Mouse (Mus musculus) neural tube, embryonic 15.5 days (tissue): ENCODE measurements around the gene Gm20388. TPM values are rescaled to one million over a fixed set of nuclear protein-coding genes. Genes with fewer than 3 reads are reported as not detected.

Source experiments
- ATAC-seq: fragments of 200-750 bp; cut with Nextera tagmentation; 2 replicates; pipeline ENCODE4 v1.8.0; 2017; ENCODE audit warnings: mild to moderate bottlenecking, moderate TSS enrichment, moderate library complexity; ENCODE audit not compliant: low FRiP score
- H3K27ac ChIP-seq: fragments of 300-500 bp; sonication (generic); replicated peaks from 2 replicates; pipeline ENCODE4 v1.5.1; 2015; ENCODE audit warnings: mild to moderate bottlenecking, inconsistent platforms
- H3K27me3 ChIP-seq: fragments of 300-500 bp; sonication (generic); replicated peaks from 2 replicates; pipeline ENCODE4 v1.6.1; 2015; ENCODE audit warnings: inconsistent platforms
- H3K36me3 ChIP-seq: fragments of 300-500 bp; sonication (generic); 2 replicates; pipeline ENCODE4 v1.6.1; 2015; ENCODE audit warnings: inconsistent platforms
- H3K4me1 ChIP-seq: fragments of 300-500 bp; sonication (generic); 2 replicates; pipeline ENCODE4 v1.6.1; 2015; ENCODE audit warnings: inconsistent platforms
- H3K4me2 ChIP-seq: fragments of 300-500 bp; sonication (generic); 2 replicates; pipeline ENCODE4 v1.6.1; 2015; ENCODE audit warnings: inconsistent platforms, mild to moderate bottlenecking, moderate library complexity
- H3K4me3 ChIP-seq: fragments of 300-500 bp; sonication (generic); replicated peaks from 2 replicates; pipeline ENCODE4 v1.5.1; 2015; ENCODE audit warnings: mild to moderate bottlenecking, inconsistent platforms
- H3K9ac ChIP-seq: fragments of 300-500 bp; sonication (generic); replicated peaks from 2 replicates; pipeline ENCODE4 v1.6.1; 2015; ENCODE audit warnings: mild to moderate bottlenecking, inconsistent platforms
- H3K9me3 ChIP-seq: fragments of 300-500 bp; sonication (generic); replicated peaks from 2 replicates; pipeline ENCODE4 v1.6.1; 2016; ENCODE audit warnings: inconsistent platforms
- WGBS: fragments of 180-500 bp; shearing (Covaris S2); methylation state at CpG from one replicate; pipeline ENCODE4 v1.1.7; 2015; ENCODE audit warnings: mixed read lengths; 5-methylcytosine and 5-hydroxymethylcytosine counted together
- polyA plus RNA-seq: library from polyadenylated mRNA; unstranded; fragments of >200 nt; fragmentation: Nextera tagmentation; extraction: Ambion mirVana; gene quantifications from 2 replicates; pipeline ENCODE4 v1.2.1, GENCODE M21; 2015

Gm20388 gene
- polyA plus RNA-seq, 1 experiment from 2014 or later = not detected

DNA sequence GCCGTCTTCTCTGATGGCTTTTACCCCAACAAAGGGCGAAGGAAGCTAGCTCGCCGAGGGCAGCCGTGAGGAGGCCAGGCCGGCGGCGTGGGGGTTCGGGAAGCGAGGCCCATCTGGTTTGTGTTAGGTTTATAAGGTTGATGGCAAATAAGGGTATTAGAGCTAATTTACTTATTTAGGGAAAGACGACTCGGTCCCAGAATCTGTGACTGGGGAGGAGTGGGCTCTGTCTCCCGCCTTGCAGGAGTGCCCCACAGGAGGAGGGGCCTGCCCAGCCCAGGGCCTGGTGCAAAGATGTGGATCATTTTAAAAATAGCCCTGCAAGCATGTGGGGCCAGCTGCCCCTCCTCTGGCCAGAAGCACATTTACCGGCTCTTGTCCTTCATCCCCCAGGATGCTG is 928.4 kb downstream of the Gm20388 start:
- Histone ChIP-seq H3K9ac (no peak overlapping the region), H3K27ac (no peak overlapping the region), H3K4me1 (no peaks in the 10 kb centered on the region), H3K36me3 (no peaks in the 10 kb centered on the region), H3K27me3 (peaks cover 9% of the 10 kb centered on the region), H3K4me2 (no peak overlapping the region), H3K4me3 (no peak overlapping the region), H3K9me3 (no peaks in the 10 kb centered on the region)
- 80% methylated on average over 14 of the region's 14 CpGs for WGBS
- ATAC-seq = no peak

- Histone ChIP-seq H3K36me3 (no peaks in the 10 kb centered on the region), H3K27ac (no peak overlapping the region), H3K9me3 (no peaks in the 10 kb centered on the region), H3K4me3 (no peak overlapping the region), H3K4me2 (no peak overlapping the region), H3K27me3 (peaks cover 9% of the 10 kb centered on the region), H3K9ac (no peak overlapping the region), H3K4me1 (peaks cover 11% of the 10 kb centered on the region)
- WGBS = 68% methylated on average over 7 of the region's 7 CpGs
- no peak for ATAC-seq
Measured at GRCm38 (mm10) chr8:120843084-120843483, 932.4 kb downstream of the Gm20388 start.

DNA sequence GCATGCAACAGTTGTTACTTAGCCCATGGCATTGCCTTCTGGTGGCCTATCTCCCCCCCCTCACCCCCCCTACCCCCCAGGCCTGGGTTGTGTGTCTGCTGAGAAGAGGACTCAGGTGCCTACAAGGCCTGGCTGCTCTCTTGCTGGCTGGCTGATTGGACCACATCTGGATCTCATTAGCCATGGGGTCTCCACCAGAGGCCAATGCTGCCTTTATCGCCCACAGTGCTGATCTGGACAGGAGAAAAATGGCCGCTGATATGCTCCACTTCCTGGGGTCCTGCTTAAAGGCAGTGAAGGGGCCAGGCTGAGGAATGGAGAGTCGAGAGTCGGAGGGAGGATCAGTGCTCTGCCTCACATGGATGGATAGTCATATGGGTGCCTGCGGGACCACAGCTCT is 935.4 kb downstream of the Gm20388 start:
- ATAC-seq = no peak
- H3K4me3 ChIP-seq = no peak overlapping the region
- peaks cover 8% of the 10 kb centered on the region for H3K27me3 ChIP-seq
- H3K4me2 ChIP-seq = no peak overlapping the region
- H3K4me1 ChIP-seq = peaks cover 16% of the 10 kb centered on the region
- no peaks in the 10 kb centered on the region for H3K9me3 ChIP-seq
- no peaks in the 10 kb centered on the region for H3K36me3 ChIP-seq
- no peak overlapping the region for H3K9ac ChIP-seq
- WGBS = 83% methylated on average over 5 of the region's 5 CpGs
- H3K27ac ChIP-seq = no peak overlapping the region

GRCm38 (mm10) chr8:120847279-120847678 is 936.6 kb downstream of the Gm20388 start:
- Histone ChIP-seq H3K27me3 (peaks cover 4% of the 10 kb centered on the region; the same call in 1 of the 2 replicates), H3K27ac (peak overlapping the region; percentile 63), H3K4me3 (no peak overlapping the region), H3K4me1 (peaks cover 16% of the 10 kb centered on the region), H3K36me3 (no peaks in the 10 kb centered on the region), H3K9me3 (no peaks in the 10 kb centered on the region), H3K4me2 (peak overlapping the region; percentile 35; the same call in 1 of the 2 replicates), H3K9ac (no peak overlapping the region)
- 10% methylated on average over 4 of the region's 4 CpGs for WGBS
- ATAC-seq = peak; percentile 82

GRCm38 (mm10) chr8:120847735-120848134 is 937.1 kb downstream of the Gm20388 start:
- 5% methylated on average over 14 of the region's 14 CpGs for WGBS
- H3K9ac ChIP-seq = no peak overlapping the region
- peak overlapping the region; percentile 35 for H3K4me2 ChIP-seq
- peaks cover under 1% of the 10 kb centered on the region; the same call in 1 of the 2 replicates for H3K27me3 ChIP-seq
- H3K36me3 ChIP-seq = no peaks in the 10 kb centered on the region
- peaks cover 16% of the 10 kb centered on the region for H3K4me1 ChIP-seq
- peak overlapping the region; percentile 46; the same call in 1 of the 2 replicates for H3K27ac ChIP-seq
- H3K4me3 ChIP-seq = no peak overlapping the region
- no peaks in the 10 kb centered on the region for H3K9me3 ChIP-seq
- ATAC-seq = peak; percentile 75; the same call in 1 of the 2 replicates

DNA sequence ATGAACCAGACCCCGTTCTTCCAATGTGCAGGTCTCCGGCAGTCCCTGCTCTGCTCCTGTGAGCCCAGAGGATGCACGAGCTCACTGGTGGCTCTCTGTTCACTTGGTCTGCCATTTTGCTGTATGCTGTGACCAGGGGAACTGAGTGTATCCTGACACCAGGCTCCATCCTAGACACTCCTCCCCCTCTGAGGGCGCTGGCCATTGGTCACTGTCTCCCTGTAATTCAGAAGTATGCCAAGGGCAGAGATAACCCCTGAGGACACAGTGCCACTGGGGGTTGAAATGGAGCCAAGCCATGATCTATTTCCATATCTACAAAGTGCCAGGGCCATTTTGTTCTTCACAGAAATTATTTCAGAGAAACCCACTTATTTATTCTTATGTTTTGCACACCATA is 937.8 kb downstream of the Gm20388 start:
- Histone ChIP-seq H3K27ac (no peak overlapping the region), H3K9ac (no peak overlapping the region), H3K4me3 (no peak overlapping the region), H3K4me1 (peaks cover 16% of the 10 kb centered on the region), H3K36me3 (no peaks in the 10 kb centered on the region), H3K4me2 (no peak overlapping the region), H3K27me3 (no peaks in the 10 kb centered on the region), H3K9me3 (no peaks in the 10 kb centered on the region)
- 72% methylated on average over 4 of the region's 4 CpGs for WGBS
- ATAC-seq = no peak

- peaks cover 16% of the 10 kb centered on the region for H3K4me1 ChIP-seq
- 89% methylated on average over 12 of the region's 12 CpGs for WGBS
Measured at GRCm38 (mm10) chr8:120851411-120851810, 940.8 kb downstream of the Gm20388 start.

GRCm38 (mm10) chr8:120859881-120860280 is 949.2 kb downstream of the Gm20388 start:
- H3K9me3 ChIP-seq = no peaks in the 10 kb centered on the region
- no peak overlapping the region for H3K27ac ChIP-seq
- no peaks in the 10 kb centered on the region for H3K36me3 ChIP-seq
- H3K9ac ChIP-seq = no peak overlapping the region
- H3K4me3 ChIP-seq = no peak overlapping the region
- H3K4me1 ChIP-seq = no peaks in the 10 kb centered on the region
- no peaks in the 10 kb centered on the region for H3K27me3 ChIP-seq
- ATAC-seq = no peak
- WGBS = 89% methylated on average over 14 of the region's 14 CpGs
- H3K4me2 ChIP-seq = no peak overlapping the region

More at GRCm38 (mm10) chr8:120851411-120851810, 940.8 kb downstream of the Gm20388 start:
- H3K27me3 ChIP-seq = no peaks in the 10 kb centered on the region
- no peak overlapping the region for H3K27ac ChIP-seq
- no peaks in the 10 kb centered on the region for H3K36me3 ChIP-seq
- no peak overlapping the region for H3K4me3 ChIP-seq
- no peaks in the 10 kb centered on the region for H3K9me3 ChIP-seq
- H3K9ac ChIP-seq = no peak overlapping the region
- H3K4me2 ChIP-seq = no peak overlapping the region
- ATAC-seq = no peak

GRCm38 (mm10) chr8:120860423-120861126 is 949.9 kb downstream of the Gm20388 start:
- Histone ChIP-seq H3K4me3 (no peak overlapping the region), H3K4me2 (no peak overlapping the region), H3K27me3 (no peaks in the 10 kb centered on the region), H3K9me3 (no peaks in the 10 kb centered on the region), H3K36me3 (no peaks in the 10 kb centered on the region), H3K27ac (no peak overlapping the region), H3K9ac (no peak overlapping the region), H3K4me1 (no peaks in the 10 kb centered on the region)
- ATAC-seq = no peak
- 63% methylated on average over 24 of the region's 24 CpGs for WGBS

- Histone ChIP-seq H3K9me3 (no peaks in the 10 kb centered on the region), H3K4me1 (no peaks in the 10 kb centered on the region), H3K4me2 (no peak overlapping the region), H3K27me3 (no peaks in the 10 kb centered on the region), H3K9ac (no peak overlapping the region), H3K36me3 (no peaks in the 10 kb centered on the region), H3K27ac (no peak overlapping the region), H3K4me3 (no peak overlapping the region)
- 91% methylated on average over 4 of the region's 4 CpGs for WGBS
- no peak for ATAC-seq
Measured at GRCm38 (mm10) chr8:120863683-120864082, 953.0 kb downstream of the Gm20388 start.

- WGBS = 62% methylated on average over 6 of the region's 6 CpGs
- no peak overlapping the region for H3K27ac ChIP-seq
- no peak overlapping the region for H3K4me2 ChIP-seq
- H3K27me3 ChIP-seq = no peaks in the 10 kb centered on the region; the same call in 1 of the 2 replicates
- H3K4me3 ChIP-seq = no peak overlapping the region
- H3K9ac ChIP-seq = no peak overlapping the region
- 0 out of 2 replicates have a peak, but pooled peaks cover 3% of the 10 kb centered on the region for H3K9me3 ChIP-seq
- H3K36me3 ChIP-seq = no peaks in the 10 kb centered on the region
- no peaks in the 10 kb centered on the region for H3K4me1 ChIP-seq
- ATAC-seq = no peak
Measured at GRCm38 (mm10) chr8:120867386-120867785, 956.7 kb downstream of the Gm20388 start.

DNA sequence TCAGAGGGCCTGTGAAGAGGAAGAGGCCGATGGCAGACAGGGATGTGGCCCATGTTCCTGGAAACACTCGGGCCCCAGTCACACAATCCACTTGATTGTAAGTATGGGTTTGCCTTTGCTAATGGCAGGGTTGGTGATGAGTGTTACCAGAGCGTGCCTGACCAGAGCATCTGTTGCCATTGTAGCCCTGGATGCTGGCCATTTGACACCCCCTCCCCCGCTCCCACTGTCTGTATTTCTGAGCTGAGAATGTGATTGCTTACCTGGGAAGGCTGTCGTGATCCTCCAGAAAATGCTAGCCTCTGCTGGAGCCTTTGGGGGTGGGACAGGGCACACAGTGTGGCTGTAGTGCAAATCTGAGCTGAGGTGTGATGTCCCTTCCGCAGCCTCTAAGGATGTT is 962.0 kb downstream of the Gm20388 start:
- 86% methylated on average over 6 of the region's 6 CpGs for WGBS
- ATAC-seq = no peak

More for the DNA sequence above, 962.0 kb downstream of the Gm20388 start:
- Histone ChIP-seq H3K27me3 (no peaks in the 10 kb centered on the region; the same call in 1 of the 2 replicates), H3K27ac (no peak overlapping the region), H3K36me3 (no peaks in the 10 kb centered on the region), H3K4me2 (no peak overlapping the region), H3K4me3 (no peak overlapping the region), H3K4me1 (no peaks in the 10 kb centered on the region), H3K9ac (no peak overlapping the region), H3K9me3 (0 out of 2 replicates have a peak, but pooled peaks cover 3% of the 10 kb centered on the region)
